Mouse (Mus musculus): Measurements from ENCODE around the gene Hs2st1. TPM values are rescaled to one million over a fixed set of nuclear protein-coding genes. Genes with fewer than 3 reads are reported as not detected.
A peak's percentile ranks its signal among the peaks of the same experiment; 100 is the strongest.

The Hs2st1 gene
- polyA plus RNA-seq, 1 experiment from 2014 or later: 10.2 TPM

DNA sequence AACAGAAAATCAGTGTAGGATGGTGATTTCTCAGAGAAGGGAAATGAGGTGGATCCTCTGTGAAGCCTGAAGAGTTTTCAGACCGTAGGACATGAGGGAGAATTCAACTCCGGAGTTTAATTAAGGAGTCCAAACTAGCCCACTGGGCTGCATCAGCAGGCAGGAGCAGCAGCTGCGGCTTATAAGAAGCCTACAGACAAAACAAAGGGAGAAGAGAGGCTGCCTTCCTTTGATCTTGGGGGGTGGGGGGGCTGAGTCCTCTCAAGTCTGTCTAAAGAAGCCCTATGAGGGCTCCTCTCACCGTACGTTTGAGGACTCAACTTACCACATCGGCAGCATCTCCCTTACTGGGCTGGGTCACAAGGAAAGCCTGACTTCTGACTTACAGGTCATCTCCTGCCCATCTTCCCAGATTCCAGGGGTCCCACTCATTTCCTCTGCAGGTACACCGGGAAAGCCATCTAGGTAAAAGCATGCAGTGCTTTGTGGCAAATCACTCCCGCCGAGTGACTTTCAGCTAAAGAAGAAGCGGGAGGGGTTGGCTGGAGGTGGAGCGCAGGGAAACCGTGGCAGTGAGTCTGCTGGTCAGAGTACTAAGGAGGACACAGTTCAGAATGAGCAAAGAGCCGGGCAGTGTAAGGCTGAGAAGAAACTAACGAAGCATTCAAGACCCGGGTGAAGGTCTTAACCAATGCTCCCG is 13.2 kb downstream of the Hs2st1 start:
- no peaks in the 10 kb centered on the region for H3K9me3 ChIP-seq (ENCODE audit: low read length)
- peak; percentile 85 for ATAC-seq (ENCODE audit: low FRiP score, low TSS enrichment)
- H3K4me3 ChIP-seq (ENCODE audit: low read length): peak overlapping the region; percentile 15; the same call in 1 of the 2 replicates
- 0 out of 2 replicates have a peak overlapping the region, but pooled peaks have one; percentile 30 for H3K27ac ChIP-seq (ENCODE audit: low read length)
- H3K4me1 ChIP-seq (ENCODE audit: insufficient read depth, low read length): peaks cover 19% of the 10 kb centered on the region
- no peaks in the 10 kb centered on the region for H3K36me3 ChIP-seq (ENCODE audit: insufficient read depth, low read length)
- H3K4me2 ChIP-seq (replicated peaks; ENCODE audit: low read depth, low read length): peak overlapping the region; percentile 52
- 11% methylated on average over 16 of the region's 16 CpGs for WGBS
- H3K9ac ChIP-seq (replicated peaks; ENCODE audit: low read length): peak overlapping the region; percentile 33
- no peaks in the 10 kb centered on the region for H3K27me3 ChIP-seq (ENCODE audit: insufficient read depth, low read length)

- WGBS: 94% methylated on average over 7 of the region's 7 CpGs
- H3K36me3 ChIP-seq (ENCODE audit: insufficient read depth, low read length): no peaks in the 10 kb centered on the region
- H3K9ac ChIP-seq (replicated peaks; ENCODE audit: low read length): no peak overlapping the region
- no peak for ATAC-seq (ENCODE audit: low FRiP score, low TSS enrichment)
- no peak overlapping the region for H3K27ac ChIP-seq (ENCODE audit: low read length)
- H3K4me2 ChIP-seq (replicated peaks; ENCODE audit: low read depth, low read length): no peak overlapping the region
- H3K4me3 ChIP-seq (ENCODE audit: low read length): no peak overlapping the region
- no peaks in the 10 kb centered on the region for H3K27me3 ChIP-seq (ENCODE audit: insufficient read depth, low read length)
- H3K4me1 ChIP-seq (ENCODE audit: insufficient read depth, low read length): peaks cover 19% of the 10 kb centered on the region
- H3K9me3 ChIP-seq (ENCODE audit: low read length): no peaks in the 10 kb centered on the region
Measured at GRCm38 (mm10) chr3:144555144-144555543, 14.8 kb downstream of the Hs2st1 start.

- H3K36me3 ChIP-seq (ENCODE audit: insufficient read depth, low read length): no peaks in the 10 kb centered on the region
- H3K27me3 ChIP-seq (ENCODE audit: insufficient read depth, low read length): no peaks in the 10 kb centered on the region
- no peaks in the 10 kb centered on the region for H3K9me3 ChIP-seq (ENCODE audit: low read length)
- no peak overlapping the region for H3K9ac ChIP-seq (replicated peaks; ENCODE audit: low read length)
- H3K4me2 ChIP-seq (replicated peaks; ENCODE audit: low read depth, low read length): no peak overlapping the region
- peaks cover 19% of the 10 kb centered on the region for H3K4me1 ChIP-seq (ENCODE audit: insufficient read depth, low read length)
- 67% methylated on average over 9 of the region's 9 CpGs for WGBS
- ATAC-seq (ENCODE audit: low FRiP score, low TSS enrichment): no peak
- H3K4me3 ChIP-seq (ENCODE audit: low read length): no peak overlapping the region
- no peak overlapping the region for H3K27ac ChIP-seq (ENCODE audit: low read length)
Measured at GRCm38 (mm10) chr3:144554503-144554902, 15.5 kb downstream of the Hs2st1 start.

DNA sequence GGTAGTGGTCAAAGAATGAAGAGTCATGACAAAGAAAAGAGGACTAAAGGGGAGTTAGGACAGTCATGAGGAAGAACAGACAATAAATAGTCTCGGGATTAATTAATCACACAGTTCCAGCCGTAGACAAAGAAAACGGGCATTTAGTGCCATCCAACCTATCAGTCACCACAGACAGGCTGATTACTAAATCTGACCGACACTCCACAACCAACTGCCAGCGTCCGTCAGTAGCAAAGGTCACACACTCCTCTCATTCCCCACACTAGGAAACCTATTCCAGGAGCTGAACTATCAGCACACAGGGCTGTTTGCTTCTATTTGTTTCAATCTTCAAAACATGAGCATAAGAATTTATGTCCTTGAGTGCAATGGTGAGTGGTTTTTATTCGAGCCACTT is 16.0 kb downstream of the Hs2st1 start:
- Histone ChIP-seq H3K27ac (ENCODE audit: low read length) (no peak overlapping the region), H3K36me3 (ENCODE audit: insufficient read depth, low read length) (no peaks in the 10 kb centered on the region), H3K4me3 (ENCODE audit: low read length) (no peak overlapping the region), H3K4me2 (replicated peaks; ENCODE audit: low read depth, low read length) (no peak overlapping the region), H3K9me3 (ENCODE audit: low read length) (no peaks in the 10 kb centered on the region), H3K4me1 (ENCODE audit: insufficient read depth, low read length) (peaks cover 19% of the 10 kb centered on the region), H3K27me3 (ENCODE audit: insufficient read depth, low read length) (no peaks in the 10 kb centered on the region), H3K9ac (replicated peaks; ENCODE audit: low read length) (no peak overlapping the region)
- WGBS: 44% methylated on average over 7 of the region's 7 CpGs
- no peak for ATAC-seq (ENCODE audit: low FRiP score, low TSS enrichment)

DNA sequence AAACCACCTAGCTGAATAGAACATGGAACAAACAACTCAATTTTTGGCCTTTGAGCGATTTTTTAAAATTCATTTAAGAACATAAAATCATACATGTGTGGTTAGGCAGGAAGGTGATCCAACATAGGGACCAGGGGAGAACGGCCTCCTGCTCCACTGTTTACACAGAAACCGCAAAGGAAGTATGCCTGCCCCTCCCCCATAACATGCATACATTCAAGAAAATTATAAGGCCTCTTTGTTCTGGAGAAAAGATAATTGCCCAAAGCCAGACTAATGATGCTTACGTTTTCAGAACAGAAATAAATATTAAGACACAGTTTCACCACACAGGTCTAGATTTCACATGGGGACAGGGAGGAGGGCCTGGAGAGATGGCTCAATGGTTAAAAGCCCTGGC is 18.6 kb downstream of the Hs2st1 start:
- 59% methylated on average over 4 of the region's 4 CpGs for WGBS
- H3K36me3 ChIP-seq (ENCODE audit: insufficient read depth, low read length): no peaks in the 10 kb centered on the region

DNA sequence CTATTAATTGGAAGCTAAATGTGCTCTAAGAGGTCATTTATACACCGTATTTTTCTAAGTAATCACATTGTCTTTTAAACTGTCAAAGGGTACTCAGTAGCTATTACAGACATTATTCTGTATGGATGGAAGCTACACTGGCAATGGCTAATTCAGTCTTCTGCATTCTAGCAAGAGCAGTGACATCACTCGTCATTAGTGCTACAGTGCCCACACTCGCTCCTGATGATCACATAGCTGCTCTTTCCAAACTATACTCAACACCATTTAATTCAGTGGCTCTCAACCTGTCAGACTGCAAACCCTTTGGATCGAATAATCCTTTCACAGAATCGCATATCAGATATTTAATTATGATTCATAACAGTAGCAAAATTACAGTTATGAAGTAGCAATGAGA is 19.3 kb downstream of the Hs2st1 start:
- no peak overlapping the region for H3K4me3 ChIP-seq (ENCODE audit: low read length)
- no peak overlapping the region for H3K27ac ChIP-seq (ENCODE audit: low read length)
- peaks cover 12% of the 10 kb centered on the region for H3K4me1 ChIP-seq (ENCODE audit: insufficient read depth, low read length)
- H3K27me3 ChIP-seq (ENCODE audit: insufficient read depth, low read length): no peaks in the 10 kb centered on the region
- H3K4me2 ChIP-seq (replicated peaks; ENCODE audit: low read depth, low read length): no peak overlapping the region
- no peak for ATAC-seq (ENCODE audit: low FRiP score, low TSS enrichment)
- H3K9me3 ChIP-seq (ENCODE audit: low read length): no peaks in the 10 kb centered on the region
- WGBS: 93% methylated on average over 5 of the region's 5 CpGs
- no peak overlapping the region for H3K9ac ChIP-seq (replicated peaks; ENCODE audit: low read length)
- H3K36me3 ChIP-seq (ENCODE audit: insufficient read depth, low read length): no peaks in the 10 kb centered on the region

More for the DNA sequence above, 18.6 kb downstream of the Hs2st1 start:
- Histone ChIP-seq H3K4me1 (ENCODE audit: insufficient read depth, low read length) (peaks cover 6% of the 10 kb centered on the region), H3K27ac (ENCODE audit: low read length) (no peak overlapping the region), H3K4me2 (replicated peaks; ENCODE audit: low read depth, low read length) (no peak overlapping the region), H3K9ac (replicated peaks; ENCODE audit: low read length) (no peak overlapping the region), H3K27me3 (ENCODE audit: insufficient read depth, low read length) (no peaks in the 10 kb centered on the region), H3K9me3 (ENCODE audit: low read length) (no peaks in the 10 kb centered on the region), H3K4me3 (ENCODE audit: low read length) (no peak overlapping the region)
- no peak for ATAC-seq (ENCODE audit: low FRiP score, low TSS enrichment)

- H3K4me1 ChIP-seq (ENCODE audit: insufficient read depth, low read length): peaks cover 12% of the 10 kb centered on the region
- H3K27ac ChIP-seq (ENCODE audit: low read length): no peak overlapping the region
- no peaks in the 10 kb centered on the region for H3K36me3 ChIP-seq (ENCODE audit: insufficient read depth, low read length)
- H3K4me2 ChIP-seq (replicated peaks; ENCODE audit: low read depth, low read length): no peak overlapping the region
- H3K27me3 ChIP-seq (ENCODE audit: insufficient read depth, low read length): no peaks in the 10 kb centered on the region
- H3K9me3 ChIP-seq (ENCODE audit: low read length): no peaks in the 10 kb centered on the region
- ATAC-seq (ENCODE audit: low FRiP score, low TSS enrichment): no peak
- no peak overlapping the region for H3K4me3 ChIP-seq (ENCODE audit: low read length)
- WGBS: 77% methylated on average over 5 of the region's 5 CpGs
- no peak overlapping the region for H3K9ac ChIP-seq (replicated peaks; ENCODE audit: low read length)
Measured at GRCm38 (mm10) chr3:144550036-144550435, 19.9 kb downstream of the Hs2st1 start.

- Histone ChIP-seq H3K27me3 (ENCODE audit: insufficient read depth, low read length) (no peaks in the 10 kb centered on the region), H3K4me1 (ENCODE audit: insufficient read depth, low read length) (peaks cover 8% of the 10 kb centered on the region), H3K9me3 (ENCODE audit: low read length) (no peaks in the 10 kb centered on the region), H3K9ac (replicated peaks; ENCODE audit: low read length) (no peak overlapping the region), H3K4me2 (replicated peaks; ENCODE audit: low read depth, low read length) (no peak overlapping the region), H3K27ac (ENCODE audit: low read length) (no peak overlapping the region), H3K36me3 (ENCODE audit: insufficient read depth, low read length) (no peaks in the 10 kb centered on the region), H3K4me3 (ENCODE audit: low read length) (no peak overlapping the region)
- WGBS: 86% methylated on average over 7 of the region's 7 CpGs
- ATAC-seq (ENCODE audit: low FRiP score, low TSS enrichment): no peak
Measured at GRCm38 (mm10) chr3:144548186-144548845, 21.7 kb downstream of the Hs2st1 start.

DNA sequence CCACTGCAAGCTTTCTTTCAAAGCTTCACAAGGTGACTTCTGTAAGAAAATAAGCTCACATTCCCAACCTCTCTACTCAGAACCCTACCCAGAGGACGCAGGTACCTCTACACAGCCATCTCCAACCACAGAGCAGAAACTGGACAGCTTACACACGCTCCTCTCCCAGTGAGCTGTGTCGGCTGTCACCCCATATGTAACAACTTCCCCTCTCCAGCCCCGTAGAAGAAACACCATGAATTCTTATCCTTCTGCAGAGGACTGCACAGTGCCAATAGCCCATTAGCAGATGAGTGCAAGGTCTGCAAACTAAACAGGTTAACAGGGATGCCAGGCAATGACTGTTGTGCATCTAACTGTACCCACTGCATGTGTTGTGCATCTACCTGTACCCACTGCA is 23.5 kb downstream of the Hs2st1 start:
- Histone ChIP-seq H3K4me1 (ENCODE audit: insufficient read depth, low read length) (peaks cover 13% of the 10 kb centered on the region), H3K4me3 (ENCODE audit: low read length) (no peak overlapping the region), H3K9me3 (ENCODE audit: low read length) (no peaks in the 10 kb centered on the region), H3K4me2 (replicated peaks; ENCODE audit: low read depth, low read length) (no peak overlapping the region), H3K27me3 (ENCODE audit: insufficient read depth, low read length) (no peaks in the 10 kb centered on the region), H3K9ac (replicated peaks; ENCODE audit: low read length) (no peak overlapping the region), H3K36me3 (ENCODE audit: insufficient read depth, low read length) (no peaks in the 10 kb centered on the region), H3K27ac (ENCODE audit: low read length) (no peak overlapping the region)
- ATAC-seq (ENCODE audit: low FRiP score, low TSS enrichment): no peak
- WGBS: 26% methylated on average over 4 of the region's 4 CpGs

DNA sequence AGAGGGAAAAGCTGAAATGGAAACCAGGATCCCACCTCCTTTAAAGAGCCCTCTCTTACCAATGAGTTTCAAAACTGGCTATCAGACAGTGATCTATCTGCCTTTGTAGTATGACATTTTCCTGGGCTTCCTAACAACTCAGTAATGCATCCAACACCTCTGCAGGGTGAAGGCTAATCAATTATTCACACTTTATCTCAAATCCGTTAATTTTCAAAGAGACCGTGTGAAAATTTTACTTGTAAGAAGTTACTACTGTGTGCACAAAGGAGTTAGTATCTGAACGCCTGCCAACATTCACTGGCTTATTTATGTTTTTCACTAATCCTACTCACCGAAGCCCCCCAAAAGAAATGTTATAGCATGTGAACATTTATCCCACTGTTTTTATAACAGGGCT is 24.1 kb downstream of the Hs2st1 start:
- no peak for ATAC-seq (ENCODE audit: low FRiP score, low TSS enrichment)
- H3K4me1 ChIP-seq (ENCODE audit: insufficient read depth, low read length): peaks cover 19% of the 10 kb centered on the region
- H3K4me3 ChIP-seq (ENCODE audit: low read length): no peak overlapping the region
- no peaks in the 10 kb centered on the region for H3K27me3 ChIP-seq (ENCODE audit: insufficient read depth, low read length)
- no peak overlapping the region for H3K4me2 ChIP-seq (replicated peaks; ENCODE audit: low read depth, low read length)
- H3K36me3 ChIP-seq (ENCODE audit: insufficient read depth, low read length): no peaks in the 10 kb centered on the region
- H3K9me3 ChIP-seq (ENCODE audit: low read length): no peaks in the 10 kb centered on the region
- 34% methylated on average over 4 of the region's 4 CpGs for WGBS
- no peak overlapping the region for H3K9ac ChIP-seq (replicated peaks; ENCODE audit: low read length)
- H3K27ac ChIP-seq (ENCODE audit: low read length): no peak overlapping the region
